Mouse (Mus musculus): Measurements from ENCODE around the gene Srsf1.

DNA sequence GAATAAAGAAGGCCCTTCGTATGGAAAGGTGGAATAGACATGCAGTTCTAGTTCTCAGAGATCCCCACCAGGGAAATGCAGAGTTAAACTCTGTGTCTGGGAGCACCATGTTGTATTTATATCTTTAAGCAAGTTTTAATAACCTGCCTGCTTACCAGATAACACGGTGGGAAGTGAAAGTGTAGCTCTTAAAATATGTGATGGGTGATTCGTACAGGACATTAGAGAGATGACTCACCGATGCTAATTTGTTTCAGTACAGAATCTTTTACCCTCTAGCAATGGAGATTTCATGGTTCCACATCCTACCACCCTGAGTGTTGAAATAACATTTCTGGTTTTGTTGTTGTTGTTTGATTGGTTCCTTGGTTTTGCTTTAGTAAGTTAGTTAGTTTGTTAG is 23.2 kb downstream of the Srsf1 start:
- TF ChIP-seq POLR2A (IDR thresholded peaks at IDR 0.05; ENCODE audit: control insufficient read depth, extremely low read depth, insufficient read depth, low read length, poor library complexity) (no peak), CTCF (IDR thresholded peaks at IDR 0.05; ENCODE audit: borderline replicate concordance, control insufficient read depth, extremely low read depth, insufficient read depth, low read length, poor library complexity) (no peak)
